Mouse (Mus musculus) forebrain, embryonic 13.5 days (tissue): ENCODE measurements at regions not wholly inside any gene's neighbourhood (a gene's known extent, or its start where the extent isn't known, plus 50 kb on each side); places are given as distances from the start of the nearest gene placed in this dataset.

Experiments used
- ATAC-seq: fragments of 200-750 bp; cut with Nextera tagmentation; 2 replicates; pipeline ENCODE4 v1.8.0; 2017
- H3K27ac ChIP-seq: fragments of 300-500 bp; sonication (generic); 2 replicates; pipeline ENCODE4 v1.5.1; 2015; ENCODE audit warnings: inconsistent platforms, mild to moderate bottlenecking, moderate library complexity
- H3K27me3 ChIP-seq: fragments of 300-500 bp; sonication (generic); 2 replicates; pipeline ENCODE4 v1.6.1; 2015; ENCODE audit warnings: mild to moderate bottlenecking, inconsistent platforms
- H3K36me3 ChIP-seq: fragments of 300-500 bp; sonication (generic); 2 replicates; pipeline ENCODE4 v1.6.1; 2015; ENCODE audit warnings: mild to moderate bottlenecking, inconsistent platforms; ENCODE audit not compliant: poor library complexity, severe bottlenecking
- H3K4me1 ChIP-seq: fragments of 300-500 bp; sonication (generic); 2 replicates; pipeline ENCODE4 v1.6.1; 2015; ENCODE audit warnings: inconsistent platforms
- H3K4me2 ChIP-seq: fragments of 300-500 bp; sonication (generic); 2 replicates; pipeline ENCODE4 v1.6.1; 2015; ENCODE audit warnings: inconsistent platforms, mild to moderate bottlenecking, moderate library complexity
- H3K4me3 ChIP-seq: fragments of 300-500 bp; sonication (generic); 2 replicates; pipeline ENCODE4 v1.5.1; 2015; ENCODE audit warnings: mild to moderate bottlenecking, inconsistent platforms
- H3K9ac ChIP-seq: fragments of 300-500 bp; sonication (generic); 2 replicates; pipeline ENCODE4 v1.6.1; 2015; ENCODE audit warnings: mild to moderate bottlenecking, inconsistent platforms
- H3K9me3 ChIP-seq: fragments of 300-500 bp; sonication (generic); replicated peaks from 2 replicates; pipeline ENCODE4 v1.6.1; 2016; ENCODE audit warnings: inconsistent platforms
- WGBS: fragments of 180-500 bp; shearing (Covaris S2); methylation state at CpG from one replicate; pipeline ENCODE4 v1.1.7; 2015; 5-methylcytosine and 5-hydroxymethylcytosine counted together

GRCm38 (mm10) chr8:115539600-115539999 is 168.0 kb downstream of the Maf start:
- no peaks in the 10 kb centered on the region for H3K9me3 ChIP-seq
- no peak for ATAC-seq
- H3K27me3 ChIP-seq, result no peaks in the 10 kb centered on the region
- peaks cover 18% of the 10 kb centered on the region for H3K4me1 ChIP-seq
- no peak overlapping the region for H3K27ac ChIP-seq
- WGBS, result 74% methylated on average over 9 of the region's 9 CpGs
- H3K4me2 ChIP-seq, result no peak overlapping the region
- no peaks in the 10 kb centered on the region for H3K36me3 ChIP-seq
- no peak overlapping the region for H3K4me3 ChIP-seq
- H3K9ac ChIP-seq, result no peak overlapping the region

GRCm38 (mm10) chr8:115538236-115538635 is 169.4 kb downstream of the Maf start:
- ATAC-seq, result no peak

GRCm38 (mm10) chr8:115537761-115538160 is 169.8 kb downstream of the Maf start:
- ATAC-seq, result peak; percentile 24; the same call in 1 of the 2 replicates
- Histone ChIP-seq H3K36me3 (no peaks in the 10 kb centered on the region), H3K4me1 (peaks cover 18% of the 10 kb centered on the region), H3K4me3 (no peak overlapping the region), H3K9ac (no peak overlapping the region), H3K27ac (no peak overlapping the region), H3K9me3 (no peaks in the 10 kb centered on the region), H3K27me3 (no peaks in the 10 kb centered on the region), H3K4me2 (no peak overlapping the region)
- 14% methylated on average over 5 of the region's 5 CpGs for WGBS

More at GRCm38 (mm10) chr8:115538236-115538635, 169.4 kb downstream of the Maf start:
- H3K27me3 ChIP-seq, result no peaks in the 10 kb centered on the region
- no peak overlapping the region for H3K27ac ChIP-seq
- H3K9me3 ChIP-seq, result no peaks in the 10 kb centered on the region
- no peak overlapping the region for H3K4me3 ChIP-seq
- H3K36me3 ChIP-seq, result no peaks in the 10 kb centered on the region
- no peak overlapping the region for H3K9ac ChIP-seq
- 90% methylated on average over 4 of the region's 4 CpGs for WGBS
- H3K4me2 ChIP-seq, result no peak overlapping the region
- peaks cover 18% of the 10 kb centered on the region for H3K4me1 ChIP-seq

DNA sequence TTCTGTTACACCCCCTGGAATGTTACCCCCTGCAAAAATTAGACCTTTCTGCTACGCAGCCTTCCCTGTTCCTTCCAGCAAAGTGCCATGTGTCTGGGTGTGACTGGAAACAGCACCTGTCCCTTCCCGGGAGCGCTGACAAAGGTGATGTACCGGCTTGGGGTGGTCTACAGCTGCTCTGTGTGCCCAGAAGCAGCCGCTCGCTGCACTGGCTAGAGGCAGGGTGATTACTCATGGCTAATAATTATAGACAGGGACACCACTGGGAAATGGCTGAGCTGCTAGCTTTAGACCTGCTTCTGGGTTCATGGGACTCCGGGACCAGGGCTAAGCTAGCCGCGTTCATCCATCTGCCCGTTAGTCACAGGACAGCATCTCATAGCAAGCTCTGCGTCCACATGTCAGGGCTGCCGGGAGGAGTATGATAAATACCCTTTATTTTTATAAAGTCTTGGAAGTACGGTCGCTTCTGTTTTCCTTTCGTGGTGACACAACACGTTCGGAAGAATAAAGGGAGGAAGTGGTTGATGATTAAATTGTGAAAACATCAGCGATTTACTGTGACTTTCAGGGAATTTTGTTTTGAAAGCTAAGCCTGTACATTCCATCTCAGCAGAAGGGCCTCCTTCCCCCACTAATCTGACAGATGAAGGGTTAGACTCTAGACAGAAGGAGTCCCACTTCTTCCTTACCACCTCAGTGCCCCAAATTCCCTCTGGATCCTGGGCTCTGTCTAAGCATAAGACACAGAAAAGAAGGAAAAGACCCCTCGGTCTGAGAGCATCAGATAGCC is 170.8 kb downstream of the Maf start:
- ATAC-seq, result no peak

DNA sequence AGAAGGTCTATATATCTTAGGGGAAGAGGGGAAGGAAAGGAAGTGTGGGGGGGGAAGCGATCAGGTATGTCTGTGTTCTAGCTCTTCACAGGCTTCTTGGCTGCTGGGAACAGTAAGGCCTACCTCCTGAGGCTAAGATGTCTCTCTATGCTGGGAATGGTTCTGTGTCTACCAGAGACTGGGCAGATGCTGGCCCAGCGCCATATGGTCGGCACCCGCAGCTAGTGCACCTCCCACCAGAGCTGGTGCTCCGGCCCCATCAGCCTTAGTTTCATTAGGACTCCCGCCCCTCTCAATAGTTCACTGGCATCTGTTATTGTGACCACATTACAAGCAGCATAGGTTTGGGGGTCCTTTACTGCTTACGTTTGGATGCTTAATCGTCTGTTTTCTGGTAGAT is 171.6 kb downstream of the Maf start:
- WGBS, result 83% methylated on average over 8 of the region's 8 CpGs
- ATAC-seq, result no peak
- Histone ChIP-seq H3K4me2 (no peak overlapping the region), H3K4me1 (peaks cover 18% of the 10 kb centered on the region), H3K27ac (no peak overlapping the region), H3K4me3 (no peak overlapping the region), H3K36me3 (no peaks in the 10 kb centered on the region), H3K9ac (no peak overlapping the region), H3K9me3 (no peaks in the 10 kb centered on the region), H3K27me3 (no peaks in the 10 kb centered on the region)

More for the DNA sequence above, 170.8 kb downstream of the Maf start:
- no peak overlapping the region for H3K4me2 ChIP-seq
- H3K4me1 ChIP-seq, result peaks cover 18% of the 10 kb centered on the region
- no peak overlapping the region for H3K27ac ChIP-seq
- H3K4me3 ChIP-seq, result no peak overlapping the region
- no peak overlapping the region for H3K9ac ChIP-seq
- no peaks in the 10 kb centered on the region for H3K27me3 ChIP-seq
- 86% methylated on average over 19 of the region's 19 CpGs for WGBS
- no peaks in the 10 kb centered on the region for H3K36me3 ChIP-seq
- no peaks in the 10 kb centered on the region for H3K9me3 ChIP-seq

DNA sequence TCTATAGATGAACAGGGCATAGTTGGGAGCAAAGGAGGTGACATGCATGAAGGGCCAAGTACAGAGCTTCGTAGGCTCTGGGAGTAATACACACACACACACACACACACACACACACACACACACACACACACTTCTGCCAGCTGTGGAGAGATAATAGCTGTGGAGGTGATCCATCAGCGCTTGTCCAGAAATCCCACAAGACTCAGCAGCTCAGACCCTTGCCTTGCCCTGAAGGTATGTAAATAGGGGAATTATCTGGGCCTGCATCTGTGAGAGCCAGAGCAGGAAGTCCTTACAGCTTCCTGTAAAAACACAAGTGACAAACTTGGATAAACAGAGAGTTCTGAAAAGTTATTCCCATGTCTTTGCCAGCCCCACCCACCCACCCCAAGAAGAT is 173.6 kb downstream of the Maf start:
- Histone ChIP-seq H3K36me3 (no peaks in the 10 kb centered on the region), H3K27me3 (no peaks in the 10 kb centered on the region), H3K27ac (no peak overlapping the region), H3K9ac (no peak overlapping the region), H3K4me2 (no peak overlapping the region), H3K9me3 (no peaks in the 10 kb centered on the region), H3K4me3 (no peak overlapping the region), H3K4me1 (peaks cover 18% of the 10 kb centered on the region)
- ATAC-seq, result no peak
- 79% methylated on average over 2 of the region's 2 CpGs for WGBS

- 93% methylated on average over 6 of the region's 6 CpGs for WGBS
- no peak overlapping the region for H3K4me2 ChIP-seq
- no peak overlapping the region for H3K4me3 ChIP-seq
- no peaks in the 10 kb centered on the region for H3K9me3 ChIP-seq
- no peaks in the 10 kb centered on the region for H3K27me3 ChIP-seq
- no peak overlapping the region for H3K27ac ChIP-seq
- H3K4me1 ChIP-seq, result no peaks in the 10 kb centered on the region
- H3K36me3 ChIP-seq, result no peaks in the 10 kb centered on the region
- H3K9ac ChIP-seq, result no peak overlapping the region
- no peak for ATAC-seq
These were observed 176.3 kb downstream of the Maf start for GRCm38 (mm10) chr8:115531343-115531742.

DNA sequence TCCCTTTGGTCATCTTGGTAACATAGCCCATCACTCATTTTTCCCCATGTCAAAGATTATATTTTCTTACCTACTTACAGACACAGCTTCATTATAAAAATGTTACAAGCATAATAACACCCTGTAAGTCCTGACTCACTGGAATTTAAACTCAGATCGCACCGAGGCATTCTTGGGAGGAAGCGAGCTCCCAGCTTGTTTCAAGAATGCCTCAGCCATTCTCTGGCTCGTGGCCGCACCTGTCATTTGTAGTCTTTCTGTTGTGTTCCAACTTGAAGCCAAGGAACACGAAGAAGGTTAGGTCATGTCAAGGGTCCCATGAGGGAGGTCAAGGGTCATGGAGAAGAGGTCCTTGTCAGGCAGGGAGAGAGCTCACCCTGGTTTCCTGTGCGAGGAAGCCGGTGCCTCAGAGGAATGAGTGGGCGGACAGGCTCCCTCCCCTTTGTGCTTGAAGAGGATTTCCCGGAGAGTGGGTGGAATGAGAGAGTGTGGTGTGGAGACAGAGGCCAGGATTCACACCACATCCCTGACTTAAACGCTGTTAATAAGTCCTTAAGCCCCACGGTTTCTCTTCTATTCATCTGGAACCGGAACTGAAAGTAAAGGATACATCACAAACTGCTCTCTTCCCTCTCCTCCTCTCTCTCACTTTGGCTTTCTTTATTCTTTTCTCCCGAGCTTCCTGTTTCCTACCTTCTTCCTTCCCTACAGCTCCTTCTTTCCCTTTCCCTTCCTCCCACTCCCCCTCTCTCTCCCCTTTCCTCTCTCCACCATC is 177.8 kb downstream of the Maf start:
- Histone ChIP-seq H3K27me3 (no peaks in the 10 kb centered on the region), H3K9ac (no peak overlapping the region), H3K4me2 (no peak overlapping the region), H3K4me3 (no peak overlapping the region), H3K9me3 (no peaks in the 10 kb centered on the region), H3K36me3 (no peaks in the 10 kb centered on the region), H3K4me1 (no peaks in the 10 kb centered on the region), H3K27ac (no peak overlapping the region)
- WGBS, result 65% methylated on average over 14 of the region's 14 CpGs
- ATAC-seq, result no peak

- Histone ChIP-seq H3K4me2 (no peak overlapping the region), H3K27me3 (no peaks in the 10 kb centered on the region), H3K9me3 (no peaks in the 10 kb centered on the region), H3K9ac (no peak overlapping the region), H3K36me3 (no peaks in the 10 kb centered on the region), H3K4me1 (no peaks in the 10 kb centered on the region), H3K4me3 (no peak overlapping the region), H3K27ac (no peak overlapping the region)
- WGBS, result 95% methylated on average over 11 of the region's 11 CpGs
- no peak for ATAC-seq
These were observed 178.7 kb downstream of the Maf start for GRCm38 (mm10) chr8:115528879-115529278.

GRCm38 (mm10) chr8:115525149-115525548 is 182.4 kb downstream of the Maf start:
- H3K4me2 ChIP-seq, result no peak overlapping the region
- no peak overlapping the region for H3K4me3 ChIP-seq
- no peak overlapping the region for H3K9ac ChIP-seq
- no peak overlapping the region for H3K27ac ChIP-seq
- H3K9me3 ChIP-seq, result no peaks in the 10 kb centered on the region
- no peaks in the 10 kb centered on the region for H3K27me3 ChIP-seq
- WGBS, result 84% methylated on average over 8 of the region's 8 CpGs
- H3K36me3 ChIP-seq, result no peaks in the 10 kb centered on the region
- no peaks in the 10 kb centered on the region for H3K4me1 ChIP-seq
- no peak for ATAC-seq

GRCm38 (mm10) chr8:115524713-115525112 is 182.9 kb downstream of the Maf start:
- H3K36me3 ChIP-seq, result no peaks in the 10 kb centered on the region
- no peak overlapping the region for H3K4me2 ChIP-seq
- H3K9ac ChIP-seq, result no peak overlapping the region
- H3K27ac ChIP-seq, result no peak overlapping the region
- no peak for ATAC-seq
- no peak overlapping the region for H3K4me3 ChIP-seq
- no peaks in the 10 kb centered on the region for H3K4me1 ChIP-seq
- no peaks in the 10 kb centered on the region for H3K9me3 ChIP-seq
- 78% methylated on average over 8 of the region's 8 CpGs for WGBS
- no peaks in the 10 kb centered on the region for H3K27me3 ChIP-seq

DNA sequence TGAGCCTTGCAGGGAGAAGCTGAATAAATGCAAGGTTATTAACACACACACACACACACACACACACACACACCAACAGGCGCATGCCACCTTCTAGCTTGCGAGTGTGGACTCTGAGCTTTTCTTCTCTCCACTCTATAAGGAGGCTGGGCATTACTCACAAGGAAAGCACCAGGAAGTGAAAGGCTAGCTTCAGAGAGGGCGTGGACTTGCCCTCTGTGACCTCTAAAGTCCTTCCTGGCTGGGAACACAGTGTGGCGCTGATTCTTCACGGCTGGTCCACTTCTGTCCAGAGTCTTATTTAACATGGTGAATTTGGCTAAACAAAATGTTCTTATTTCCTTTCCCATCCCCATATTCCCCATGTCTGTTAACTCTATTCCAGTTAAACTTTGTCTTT is 185.1 kb downstream of the Maf start:
- ATAC-seq, result no peak
- Histone ChIP-seq H3K9ac (no peak overlapping the region), H3K4me3 (no peak overlapping the region), H3K36me3 (no peaks in the 10 kb centered on the region), H3K27me3 (no peaks in the 10 kb centered on the region), H3K4me1 (no peaks in the 10 kb centered on the region), H3K9me3 (no peaks in the 10 kb centered on the region), H3K4me2 (no peak overlapping the region), H3K27ac (no peak overlapping the region)
- 76% methylated on average over 5 of the region's 5 CpGs for WGBS
